Mouse (Mus musculus) ZHBTc4 (cell line): ENCODE measurements at regions not wholly inside any gene's neighbourhood (a gene's known extent, or its start where the extent isn't known, plus 50 kb on each side); places are given as distances from the start of the nearest gene placed in this dataset.

Experiments
- DNase-seq: peaks from one replicate; pipeline ENCODE4 v3.0.0-alpha.2; 2011; ENCODE audit warnings: low read depth, low spot score

- no peak for DNase-seq
Observed at GRCm38 (mm10) chr4:142863939-142864338, 348.9 kb downstream of the Prdm2 start.

DNA sequence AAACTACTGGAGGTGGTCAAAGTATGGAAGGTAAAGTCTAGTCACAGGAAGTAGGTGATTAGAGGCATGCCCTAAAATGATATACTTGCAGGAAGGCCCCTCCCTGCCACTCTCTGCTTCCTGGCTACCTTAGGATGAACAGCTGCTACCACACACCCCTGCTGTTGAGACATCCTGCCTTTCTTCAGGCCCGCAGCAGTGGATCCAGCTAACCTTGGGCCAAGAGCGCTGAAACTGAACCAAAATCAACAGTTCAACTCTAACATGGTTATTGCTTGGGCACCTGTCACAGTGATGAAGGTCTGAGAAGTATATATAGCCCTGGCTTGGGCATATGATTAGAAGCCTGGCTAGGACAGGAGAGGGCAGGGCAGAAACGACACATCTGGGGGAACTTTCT lies 352.4 kb downstream of the Prdm2 start:
- no peak for DNase-seq

DNA sequence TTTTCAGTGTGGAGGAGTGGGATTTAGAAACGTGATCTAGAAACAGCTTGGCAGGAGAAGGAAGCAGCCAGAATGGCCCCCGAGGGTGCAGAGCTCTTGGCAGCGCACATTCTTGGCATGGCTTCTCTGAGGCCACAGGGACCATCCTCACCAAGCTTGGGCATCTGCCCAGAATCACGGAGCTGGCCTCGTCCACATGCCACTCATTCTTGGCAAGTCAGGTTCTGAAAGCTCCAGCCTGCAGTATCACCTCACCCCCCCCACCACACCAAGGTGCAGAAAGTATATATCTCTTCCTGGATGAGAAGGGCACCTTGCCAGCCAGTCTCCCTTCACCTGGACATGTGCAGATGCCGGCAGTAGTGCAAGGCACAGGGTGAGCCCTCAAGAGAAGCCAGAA lies 356.2 kb downstream of the Prdm2 start:
- DNase-seq, result no peak

DNA sequence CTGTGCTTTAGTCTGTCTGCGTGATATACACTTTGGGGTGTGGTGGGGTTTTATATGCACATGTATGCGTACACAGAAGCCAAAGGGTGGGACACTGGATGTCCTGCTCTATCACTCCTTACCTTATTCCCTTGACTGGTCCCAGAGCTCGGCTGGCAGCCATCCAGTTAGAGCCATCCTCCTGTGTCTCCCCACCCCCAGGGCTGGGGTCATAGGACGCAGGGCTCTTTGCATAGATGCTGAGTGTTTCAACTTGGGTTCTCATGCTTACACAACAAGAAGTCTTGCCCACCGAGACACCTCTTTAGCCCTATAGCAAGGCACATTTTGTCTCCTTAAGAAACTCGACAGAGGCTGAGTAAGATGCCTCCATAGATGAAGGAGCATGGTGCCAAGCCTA lies 357.2 kb downstream of the Prdm2 start:
- DNase-seq, result no peak

DNA sequence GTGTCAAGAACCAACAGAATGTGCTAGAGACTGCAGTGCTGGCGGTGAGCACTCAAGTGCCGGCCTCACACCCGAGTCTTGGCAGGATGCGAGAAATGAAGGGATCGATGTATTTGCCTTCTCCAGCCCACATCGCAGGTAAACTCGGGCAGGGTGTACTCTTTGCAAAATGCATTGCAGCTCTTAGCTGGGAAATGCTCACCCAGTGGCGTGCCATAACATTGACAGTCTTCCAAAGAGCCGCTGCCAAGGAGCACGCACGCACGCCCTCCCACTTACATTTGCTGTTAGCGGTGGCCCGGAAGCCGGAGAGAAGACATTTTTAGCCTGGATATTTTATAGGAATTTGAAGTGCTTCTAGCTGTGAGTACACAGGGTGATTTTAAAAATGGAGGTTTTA lies 358.9 kb downstream of the Prdm2 start:
- no peak for DNase-seq

DNA sequence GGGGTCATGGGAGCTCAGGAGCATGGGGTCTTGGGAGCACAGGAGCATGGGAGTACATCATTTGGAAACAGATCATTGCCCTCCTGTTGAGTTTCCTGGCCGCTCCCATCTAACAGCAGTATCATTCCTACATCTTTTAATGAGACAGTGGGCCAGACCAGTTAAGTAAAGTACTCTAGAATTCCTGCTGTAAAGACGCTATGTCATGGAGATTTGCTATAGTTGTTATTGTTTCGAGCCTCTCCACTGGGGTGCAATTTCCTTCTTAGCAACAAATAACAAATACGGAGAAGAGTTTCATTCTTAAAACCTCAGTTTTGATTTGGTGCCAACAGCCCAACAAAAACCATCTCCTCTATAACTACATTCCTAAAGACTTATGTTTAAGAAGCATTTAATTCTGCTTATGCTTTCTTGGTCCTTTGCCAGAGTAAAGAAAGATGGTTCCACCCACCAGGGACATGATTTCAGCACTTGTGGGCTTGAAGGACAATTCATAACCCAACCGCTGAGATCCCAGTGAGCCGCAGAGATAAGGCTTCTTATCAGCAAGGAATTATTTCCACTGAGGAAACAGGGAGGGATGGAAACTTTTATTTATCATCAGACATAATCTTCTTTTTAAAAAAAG lies 367.6 kb downstream of the Prdm2 start:
- DNase-seq, result peak; percentile 46

DNA sequence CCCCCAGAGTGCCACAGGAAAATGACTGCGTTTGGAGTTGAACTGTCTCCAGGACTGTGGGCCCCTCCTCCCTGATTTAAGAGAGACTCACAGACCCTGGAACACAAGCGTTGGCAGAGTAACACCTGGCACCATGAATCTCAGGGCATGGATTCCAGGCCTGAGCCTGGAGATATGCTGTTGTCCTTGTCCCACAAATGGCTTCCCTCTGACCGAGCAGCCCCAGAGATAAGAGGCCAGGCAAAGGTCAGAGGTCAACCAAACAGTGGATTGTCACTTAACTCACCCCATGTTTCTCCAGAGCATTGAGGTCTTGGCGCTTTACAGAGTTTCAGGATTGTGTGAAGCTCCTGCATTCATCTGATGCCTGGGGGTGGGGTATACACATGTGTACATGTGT lies 373.3 kb downstream of the Prdm2 start:
- no peak for DNase-seq

- no peak for DNase-seq
Observed at GRCm38 (mm10) chr4:142838363-142838964, 374.3 kb downstream of the Prdm2 start.

GRCm38 (mm10) chr4:142837636-142838035 lies 375.2 kb downstream of the Prdm2 start:
- DNase-seq, result no peak

DNA sequence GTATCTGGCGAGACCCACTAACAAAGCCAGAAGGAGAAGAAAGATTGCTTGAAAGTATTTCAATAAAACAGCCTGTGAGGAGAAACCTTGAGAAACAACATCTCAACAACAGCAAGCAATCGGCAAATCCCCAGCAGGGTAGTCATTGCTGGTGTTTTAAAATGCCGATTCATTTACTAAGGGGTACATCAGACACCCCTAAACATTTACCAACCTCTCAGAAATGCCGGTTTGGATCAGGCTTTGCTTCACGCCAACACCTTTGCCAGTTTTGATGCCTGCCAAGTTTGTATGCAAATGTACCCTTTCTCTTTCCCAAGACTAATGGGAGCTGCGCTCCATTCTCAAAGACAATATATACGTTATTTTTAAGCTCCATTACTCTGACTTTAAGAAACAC lies 383.1 kb downstream of the Prdm2 start:
- DNase-seq, result no peak

- no peak for DNase-seq
Observed at GRCm38 (mm10) chr4:142828969-142829368, 383.8 kb downstream of the Prdm2 start.

DNA sequence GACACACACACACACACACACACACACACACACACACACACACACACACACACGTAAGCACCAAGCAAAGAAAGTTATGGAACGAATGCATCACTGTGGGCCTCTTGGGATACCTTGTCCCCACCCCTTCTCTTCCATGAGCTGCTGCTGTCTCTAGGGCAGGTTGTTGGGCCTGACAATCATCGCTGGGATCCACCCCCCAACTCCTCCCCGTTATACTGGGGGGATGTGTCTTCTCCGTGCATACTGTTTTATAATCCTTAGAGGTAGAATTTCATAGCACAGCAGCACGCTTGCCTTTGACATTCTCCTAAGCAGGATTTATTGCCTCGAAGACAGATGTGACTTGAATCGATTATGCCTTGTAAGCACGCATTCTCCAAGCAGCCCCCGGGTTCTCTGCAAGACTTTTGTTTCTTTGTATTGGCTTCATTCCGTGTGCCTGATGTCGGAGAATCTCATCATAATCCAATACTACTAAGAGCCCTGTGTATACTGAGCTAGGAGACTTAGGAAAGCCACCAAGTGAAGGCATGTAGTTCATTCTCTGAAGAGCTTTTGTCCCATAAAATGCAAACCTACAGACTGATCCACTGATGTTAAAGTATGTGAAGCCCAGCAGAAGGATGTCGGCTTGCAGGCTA lies 386.4 kb downstream of the Prdm2 start:
- no peak for DNase-seq

- DNase-seq, result no peak
Observed at GRCm38 (mm10) chr4:142825786-142826185, 387.0 kb downstream of the Prdm2 start.

DNA sequence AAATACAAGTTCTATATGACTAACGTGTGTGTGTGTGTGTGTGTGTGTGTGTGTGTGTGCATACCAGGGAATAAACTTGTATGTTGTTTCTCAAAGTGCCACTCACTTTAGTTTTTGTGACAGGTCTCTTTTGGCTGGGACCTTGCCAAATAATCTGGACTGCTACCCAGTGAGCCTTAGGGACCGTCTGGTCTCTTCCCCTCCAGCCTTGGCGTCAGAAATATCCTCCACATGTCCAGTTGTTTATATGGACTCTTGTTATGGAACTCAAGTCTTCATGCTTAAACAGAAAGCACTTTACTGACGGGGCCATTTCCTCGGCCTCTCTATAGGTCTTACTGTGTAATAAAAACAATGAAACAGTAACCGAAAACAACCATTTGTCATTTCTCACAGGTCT lies 394.4 kb downstream of the Prdm2 start:
- no peak for DNase-seq

- DNase-seq, result peak; percentile 18
Observed at GRCm38 (mm10) chr4:142816986-142817385, 395.8 kb downstream of the Prdm2 start.

- no peak for DNase-seq
Observed at GRCm38 (mm10) chr4:142803819-142804218, 409.0 kb downstream of the Prdm2 start.

GRCm38 (mm10) chr4:142799291-142799690 lies 413.5 kb downstream of the Prdm2 start:
- DNase-seq, result no peak

GRCm38 (mm10) chr4:142798834-142799233 lies 414.0 kb downstream of the Prdm2 start:
- no peak for DNase-seq

GRCm38 (mm10) chr4:142792606-142792970 lies 420.2 kb downstream of the Prdm2 start:
- DNase-seq, result no peak

GRCm38 (mm10) chr4:142791823-142792605 lies 420.8 kb downstream of the Prdm2 start:
- no peak for DNase-seq

GRCm38 (mm10) chr4:142789048-142789447 lies 423.7 kb downstream of the Prdm2 start:
- no peak for DNase-seq

GRCm38 (mm10) chr4:142785386-142785785 lies 427.4 kb downstream of the Prdm2 start:
- DNase-seq, result no peak
